8 mouse cellular contexts compared by ENCODE assay signal in the genomic region with DNA sequence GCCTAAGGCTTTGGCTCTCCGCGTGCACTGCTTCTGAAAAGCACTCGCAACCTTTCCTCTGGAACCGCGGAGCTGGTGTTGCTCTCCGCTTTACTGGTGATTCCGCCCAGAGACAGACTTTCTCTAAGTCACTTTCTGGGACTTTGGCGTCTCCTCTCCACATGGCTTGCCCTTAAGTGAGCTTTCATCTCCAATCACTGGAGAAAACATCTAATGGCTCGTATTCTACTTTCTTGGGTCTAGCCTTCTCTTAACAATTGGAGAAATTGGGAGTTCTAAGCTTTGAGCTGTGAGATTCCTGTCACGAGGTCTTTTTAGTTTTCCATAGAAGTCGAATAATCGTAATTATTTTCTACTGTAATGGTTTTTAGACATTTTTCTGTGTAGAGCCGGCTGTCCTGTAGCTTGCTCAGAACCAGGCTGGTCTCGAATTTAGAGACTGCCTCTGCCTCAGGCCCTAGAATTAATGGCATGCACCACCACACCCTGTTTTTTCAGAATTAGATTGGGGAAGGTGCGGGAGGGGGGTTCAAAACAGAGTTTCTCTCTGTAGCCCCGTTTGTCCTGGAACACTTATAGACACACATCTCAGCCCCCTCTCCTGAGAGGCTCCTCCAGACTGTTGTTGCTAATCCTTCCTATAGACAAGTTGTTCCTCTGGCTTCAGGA. TPM values are rescaled to one million over a fixed set of nuclear protein-coding genes. Genes with fewer than 3 reads are reported as not detected.
DNase-seq lines count a peak whose midpoint lies in the region; ATAC-seq and TF ChIP-seq lines count a peak whose summit lies in the region.

No protein-coding gene starts in this region.

- no peaks in the 10 kb centered on the region for H3K27me3 ChIP-seq in forebrain, postnatal 0 days (ENCODE audit: insufficient read depth, low read length)
- no peaks in the 10 kb centered on the region for H3K27me3 ChIP-seq in midbrain, embryonic 11.5 days (ENCODE audit: control insufficient read depth, insufficient read depth, low read length)

- TF ChIP-seq CTCF in forebrain, postnatal 0 days (IDR thresholded peaks at IDR 0.05; ENCODE audit: low read depth) = no peak

- DNase-seq in kidney, adult 9 months = peak; percentile 4
- no peak for DNase-seq in kidney, adult 18-20 months
- peak; percentile 18 for DNase-seq in MN1 (ENCODE audit: low spot score)
- no peak for DNase-seq in forebrain, postnatal 0 days
- DNase-seq in midbrain, embryonic 11.5 days (ENCODE audit: low spot score, missing footprints) = peak; percentile 91
- DNase-seq in layer of hippocampus, postnatal 25 days (ENCODE audit: extremely low spot score in 1 of 2, low spot score in 1 of 2) = no peak
- no peak for DNase-seq in gastrocnemius, postnatal 36 days

- ATAC-seq in forebrain, postnatal 0 days = no peak
- 0 out of 2 replicates have a peak, but pooled peaks have one; percentile 3 for ATAC-seq in midbrain, embryonic 11.5 days (ENCODE audit: low FRiP score)
- no peak for ATAC-seq in frontal cortex, adult (ENCODE audit: low TSS enrichment)

- H3K27ac ChIP-seq in forebrain, postnatal 0 days (ENCODE audit: low read depth, low read length) = no peak overlapping the region
- peak overlapping the region; percentile 67 for H3K27ac ChIP-seq in midbrain, embryonic 11.5 days (ENCODE audit: low read depth, low read length)

- intact Hi-C loops in gastrocnemius, postnatal 36 days (cut with DNase I) = no loop called here

- H3K4me1 ChIP-seq in forebrain, postnatal 0 days (ENCODE audit: insufficient read depth) = peaks cover 9% of the 10 kb centered on the region
- peaks cover 6% of the 10 kb centered on the region for H3K4me1 ChIP-seq in midbrain, embryonic 11.5 days (ENCODE audit: control insufficient read depth, insufficient read depth, low read length)

- H3K36me3 ChIP-seq in forebrain, postnatal 0 days (ENCODE audit: insufficient read depth) = peaks cover 6% of the 10 kb centered on the region; the same call in 1 of the 2 replicates
- no peaks in the 10 kb centered on the region; the same call in 1 of the 2 replicates for H3K36me3 ChIP-seq in midbrain, embryonic 11.5 days (ENCODE audit: control insufficient read depth, insufficient read depth, low read length)

- H3K4me3 ChIP-seq in forebrain, postnatal 0 days (ENCODE audit: low read depth, low read length) = peak overlapping the region; percentile 91
- H3K4me3 ChIP-seq in midbrain, embryonic 11.5 days (ENCODE audit: low read depth, low read length) = peak overlapping the region; percentile 84

- no peaks in the 10 kb centered on the region for H3K9me3 ChIP-seq in forebrain, postnatal 0 days (ENCODE audit: low read length)
- H3K9me3 ChIP-seq in midbrain, embryonic 11.5 days (ENCODE audit: control insufficient read depth, low read length) = no peaks in the 10 kb centered on the region

- H3K4me2 ChIP-seq in forebrain, postnatal 0 days (ENCODE audit: low read depth) = peak overlapping the region; percentile 96
- H3K4me2 ChIP-seq in midbrain, embryonic 11.5 days = peak overlapping the region; percentile 79

- WGBS in forebrain, postnatal 0 days = under 1% methylated on average over 16 of the region's 16 CpGs
- under 1% methylated on average over 16 of the region's 16 CpGs for WGBS in midbrain, embryonic 11.5 days

- H3K9ac ChIP-seq in forebrain, postnatal 0 days = 0 out of 2 replicates have a peak overlapping the region, but pooled peaks have one; percentile 72
- peak overlapping the region; percentile 76 for H3K9ac ChIP-seq in midbrain, embryonic 11.5 days (ENCODE audit: low read length)

RNA-seq across cellular contexts. Expression of a gene that starts 0.7 kb away (rescaled TPM):
- 0.46 and 1.5 TPM in 2 replicates for total RNA-seq in forebrain, postnatal 0 days (2014; rRNA removed)
- 0.58 and 0.85 TPM in 2 replicates for polyA plus RNA-seq in forebrain, postnatal 0 days (2015; fragmentation: Nextera tagmentation; extraction: Ambion mirVana)
- 15.4 and 17.3 TPM in 2 replicates for polyA plus RNA-seq in midbrain, embryonic 11.5 days (2014; fragmentation: Nextera tagmentation; extraction: Ambion mirVana)
- total RNA-seq in layer of hippocampus, postnatal 25 days (2021) = under 1 TPM in 1 of 2 experiments, not detected in 1; 0.10 TPM
- under 1 TPM in 1 of 2 experiments, not detected in 1; 0.10 TPM for total RNA-seq in gastrocnemius, postnatal 36 days (2021)

RNA-seq across cellular contexts. Expression of a gene that starts 0.7 kb away (rescaled TPM):
- 63.1 and 66.0 TPM in 2 replicates for total RNA-seq in forebrain, postnatal 0 days (2014; rRNA removed)
- polyA plus RNA-seq in forebrain, postnatal 0 days (2015; fragmentation: Nextera tagmentation; extraction: Ambion mirVana) = 68.7 and 69.2 TPM in 2 replicates
- 124 and 128 TPM in 2 replicates for polyA plus RNA-seq in midbrain, embryonic 11.5 days (2014; fragmentation: Nextera tagmentation; extraction: Ambion mirVana)
- total RNA-seq in layer of hippocampus, postnatal 25 days (2021) = 10 to 100 TPM; 29.4 to 30.3 TPM
- 10 to 100 TPM in 1 of 2 experiments, 1 to 10 TPM in 1; 9.5 to 13.9 TPM for total RNA-seq in gastrocnemius, postnatal 36 days (2021)

RNA-seq across cellular contexts. Expression of a gene that starts 39.9 kb away (rescaled TPM):
- 45.1 and 59.7 TPM in 2 replicates for total RNA-seq in forebrain, postnatal 0 days (2014; rRNA removed)
- polyA plus RNA-seq in forebrain, postnatal 0 days (2015; fragmentation: Nextera tagmentation; extraction: Ambion mirVana) = 12.0 and 14.5 TPM in 2 replicates
- polyA plus RNA-seq in midbrain, embryonic 11.5 days (2014; fragmentation: Nextera tagmentation; extraction: Ambion mirVana) = 15.3 and 19.8 TPM in 2 replicates
- 10 to 100 TPM; 24.2 to 35.8 TPM for total RNA-seq in layer of hippocampus, postnatal 25 days (2021)
- total RNA-seq in gastrocnemius, postnatal 36 days (2021) = 10 to 100 TPM; 17.6 to 18.2 TPM

Comparison
In these comparisons a context has a peak if more than half of its experiments do, and no peak if none do; other contexts are left out.
1. DNase-seq: peak in kidney, adult 9 months (single experiment), MN1 (single experiment) and midbrain, embryonic 11.5 days (single experiment); none in kidney, adult 18-20 months (single experiment), forebrain, postnatal 0 days (single experiment), layer of hippocampus, postnatal 25 days (0 of 2) and gastrocnemius, postnatal 36 days (0 of 2).